Mouse (Mus musculus) stomach, postnatal 0 days (tissue): ENCODE measurements at regions not wholly inside any gene's neighbourhood (a gene's known extent, or its start where the extent isn't known, plus 50 kb on each side); places are given as distances from the start of the nearest gene placed in this dataset.

Source experiments
- CTCF ChIP-seq: IDR thresholded peaks from 2 replicates; pipeline ENCODE4 v1.5.1; 2016; ENCODE audit warnings: antibody characterized with exemption, low read depth, mild to moderate bottlenecking, moderate library complexity
- EP300 ChIP-seq: optimal IDR thresholded peaks from 2 replicates; pipeline ENCODE3; 2016; ENCODE audit warnings: antibody characterized with exemption

- TF ChIP-seq EP300 (no peak), CTCF (no peak)
These were observed 54.3 kb downstream of the Gm9376 start for GRCm38 (mm10) chr14:118321083-118321482.
